Mouse (Mus musculus): ENCODE data around the gene Adh4. TPM values are rescaled to one million over a fixed set of nuclear protein-coding genes. Genes with fewer than 3 reads are reported as not detected.

Gene Adh4
- polyA plus RNA-seq, 1 experiment from 2014 or later, result not detected

- Histone ChIP-seq H3K4me2 (ENCODE audit: low read length) (no peak overlapping the region), H3K36me3 (ENCODE audit: control insufficient read depth, insufficient read depth, low read length) (no peaks in the 10 kb centered on the region), H3K9me3 (ENCODE audit: control insufficient read depth, low read length) (no peaks in the 10 kb centered on the region), H3K4me3 (ENCODE audit: control insufficient read depth in 1 of 2, insufficient read depth in 1 of 2, low read depth in 1 of 2, low read length in 2 of 2) (no peak overlapping the region), H3K9ac (ENCODE audit: low read length) (no peak overlapping the region), H3K4me1 (ENCODE audit: control insufficient read depth in 2 of 2, insufficient read depth in 2 of 2, low read length in 2 of 2) (no peaks in the 10 kb centered on the region), H3K27ac (replicated peaks in 1 of 2; ENCODE audit: control insufficient read depth in 1 of 2, insufficient read depth in 1 of 2, low read depth in 2 of 2, low read length in 2 of 2) (no peak overlapping the region), H3K27me3 (ENCODE audit: control insufficient read depth, insufficient read depth, low read length) (no peaks in the 10 kb centered on the region)
- 53% methylated on average over 3 of the region's 3 CpGs for WGBS
- ATAC-seq (ENCODE audit: insufficient number of reproducible peaks, insufficient read depth, low FRiP score, low read depth), result no peak
Observed at GRCm38 (mm10) chr3:138404872-138405271, 10.4 kb upstream of the Adh4 start.

- Histone ChIP-seq H3K27ac (replicated peaks in 1 of 2; ENCODE audit: control insufficient read depth in 1 of 2, insufficient read depth in 1 of 2, low read depth in 2 of 2, low read length in 2 of 2) (no peak overlapping the region), H3K4me3 (ENCODE audit: control insufficient read depth in 1 of 2, insufficient read depth in 1 of 2, low read depth in 1 of 2, low read length in 2 of 2) (no peak overlapping the region), H3K27me3 (ENCODE audit: control insufficient read depth, insufficient read depth, low read length) (no peaks in the 10 kb centered on the region), H3K9me3 (ENCODE audit: control insufficient read depth, low read length) (no peaks in the 10 kb centered on the region), H3K36me3 (ENCODE audit: control insufficient read depth, insufficient read depth, low read length) (no peaks in the 10 kb centered on the region), H3K4me1 (ENCODE audit: control insufficient read depth in 2 of 2, insufficient read depth in 2 of 2, low read length in 2 of 2) (no peaks in the 10 kb centered on the region), H3K9ac (ENCODE audit: low read length) (no peak overlapping the region), H3K4me2 (ENCODE audit: low read length) (no peak overlapping the region)
- WGBS, result 28% methylated on average over 3 of the region's 3 CpGs
- no peak for ATAC-seq (ENCODE audit: insufficient number of reproducible peaks, insufficient read depth, low FRiP score, low read depth)
Observed at GRCm38 (mm10) chr3:138405341-138405740, 9.9 kb upstream of the Adh4 start.

- no peaks in the 10 kb centered on the region for H3K27me3 ChIP-seq (ENCODE audit: control insufficient read depth, insufficient read depth, low read length)
- WGBS, result 63% methylated on average over 7 of the region's 7 CpGs
- ATAC-seq (ENCODE audit: insufficient number of reproducible peaks, insufficient read depth, low FRiP score, low read depth), result no peak
- H3K4me2 ChIP-seq (ENCODE audit: low read length), result no peak overlapping the region
- H3K27ac ChIP-seq (replicated peaks in 1 of 2; ENCODE audit: control insufficient read depth in 1 of 2, insufficient read depth in 1 of 2, low read depth in 2 of 2, low read length in 2 of 2), result no peak overlapping the region
- H3K9ac ChIP-seq (ENCODE audit: low read length), result no peak overlapping the region
- no peak overlapping the region for H3K4me3 ChIP-seq (ENCODE audit: control insufficient read depth in 1 of 2, insufficient read depth in 1 of 2, low read depth in 1 of 2, low read length in 2 of 2)
- no peaks in the 10 kb centered on the region for H3K9me3 ChIP-seq (ENCODE audit: control insufficient read depth, low read length)
- H3K4me1 ChIP-seq (ENCODE audit: control insufficient read depth in 2 of 2, insufficient read depth in 2 of 2, low read length in 2 of 2), result no peaks in the 10 kb centered on the region
- no peaks in the 10 kb centered on the region for H3K36me3 ChIP-seq (ENCODE audit: control insufficient read depth, insufficient read depth, low read length)
Observed at GRCm38 (mm10) chr3:138405840-138406239, 9.4 kb upstream of the Adh4 start.

GRCm38 (mm10) chr3:138407920-138408319, 7.3 kb upstream of the Adh4 start:
- no peak overlapping the region for H3K4me2 ChIP-seq (ENCODE audit: low read length)
- WGBS, result 75% methylated on average over 1 of the region's 1 CpGs
- H3K9ac ChIP-seq (ENCODE audit: low read length), result no peak overlapping the region
- H3K27ac ChIP-seq (replicated peaks in 1 of 2; ENCODE audit: control insufficient read depth in 1 of 2, insufficient read depth in 1 of 2, low read depth in 2 of 2, low read length in 2 of 2), result no peak overlapping the region
- H3K27me3 ChIP-seq (ENCODE audit: control insufficient read depth, insufficient read depth, low read length), result no peaks in the 10 kb centered on the region
- H3K9me3 ChIP-seq (ENCODE audit: control insufficient read depth, low read length), result no peaks in the 10 kb centered on the region
- no peak overlapping the region for H3K4me3 ChIP-seq (ENCODE audit: control insufficient read depth in 1 of 2, insufficient read depth in 1 of 2, low read depth in 1 of 2, low read length in 2 of 2)
- H3K36me3 ChIP-seq (ENCODE audit: control insufficient read depth, insufficient read depth, low read length), result no peaks in the 10 kb centered on the region
- no peak for ATAC-seq (ENCODE audit: insufficient number of reproducible peaks, insufficient read depth, low FRiP score, low read depth)
- H3K4me1 ChIP-seq (ENCODE audit: control insufficient read depth in 2 of 2, insufficient read depth in 2 of 2, low read length in 2 of 2), result no peaks in the 10 kb centered on the region

GRCm38 (mm10) chr3:138409585-138409984, 5.7 kb upstream of the Adh4 start:
- H3K4me3 ChIP-seq (ENCODE audit: control insufficient read depth in 1 of 2, insufficient read depth in 1 of 2, low read depth in 1 of 2, low read length in 2 of 2), result no peak overlapping the region
- H3K27me3 ChIP-seq (ENCODE audit: control insufficient read depth, insufficient read depth, low read length), result no peaks in the 10 kb centered on the region
- no peak for ATAC-seq (ENCODE audit: insufficient number of reproducible peaks, insufficient read depth, low FRiP score, low read depth)
- no peak overlapping the region for H3K9ac ChIP-seq (ENCODE audit: low read length)
- H3K27ac ChIP-seq (replicated peaks in 1 of 2; ENCODE audit: control insufficient read depth in 1 of 2, insufficient read depth in 1 of 2, low read depth in 2 of 2, low read length in 2 of 2), result no peak overlapping the region
- no peaks in the 10 kb centered on the region for H3K9me3 ChIP-seq (ENCODE audit: control insufficient read depth, low read length)
- no peaks in the 10 kb centered on the region for H3K4me1 ChIP-seq (ENCODE audit: control insufficient read depth in 2 of 2, insufficient read depth in 2 of 2, low read length in 2 of 2)
- H3K36me3 ChIP-seq (ENCODE audit: control insufficient read depth, insufficient read depth, low read length), result no peaks in the 10 kb centered on the region
- 71% methylated on average over 1 of the region's 1 CpGs for WGBS
- no peak overlapping the region for H3K4me2 ChIP-seq (ENCODE audit: low read length)

- no peaks in the 10 kb centered on the region for H3K4me1 ChIP-seq (ENCODE audit: control insufficient read depth in 2 of 2, insufficient read depth in 2 of 2, low read length in 2 of 2)
- ATAC-seq (ENCODE audit: insufficient number of reproducible peaks, insufficient read depth, low FRiP score, low read depth), result no peak
- H3K27ac ChIP-seq (replicated peaks in 1 of 2; ENCODE audit: control insufficient read depth in 1 of 2, insufficient read depth in 1 of 2, low read depth in 2 of 2, low read length in 2 of 2), result no peak overlapping the region
- H3K27me3 ChIP-seq (ENCODE audit: control insufficient read depth, insufficient read depth, low read length), result no peaks in the 10 kb centered on the region
- H3K9me3 ChIP-seq (ENCODE audit: control insufficient read depth, low read length), result no peaks in the 10 kb centered on the region
- no peaks in the 10 kb centered on the region for H3K36me3 ChIP-seq (ENCODE audit: control insufficient read depth, insufficient read depth, low read length)
- H3K9ac ChIP-seq (ENCODE audit: low read length), result no peak overlapping the region
- WGBS, result 82% methylated on average over 3 of the region's 3 CpGs
- no peak overlapping the region for H3K4me3 ChIP-seq (ENCODE audit: control insufficient read depth in 1 of 2, insufficient read depth in 1 of 2, low read depth in 1 of 2, low read length in 2 of 2)
- H3K4me2 ChIP-seq (ENCODE audit: low read length), result no peak overlapping the region
Observed at GRCm38 (mm10) chr3:138410211-138410610, 5.1 kb upstream of the Adh4 start.

GRCm38 (mm10) chr3:138419369-138419768, 4.1 kb downstream of the Adh4 start:
- no peaks in the 10 kb centered on the region for H3K4me1 ChIP-seq (ENCODE audit: control insufficient read depth in 2 of 2, insufficient read depth in 2 of 2, low read length in 2 of 2)
- ATAC-seq (ENCODE audit: insufficient number of reproducible peaks, insufficient read depth, low FRiP score, low read depth), result no peak
- no peaks in the 10 kb centered on the region for H3K9me3 ChIP-seq (ENCODE audit: control insufficient read depth, low read length)
- H3K27me3 ChIP-seq (ENCODE audit: control insufficient read depth, insufficient read depth, low read length), result no peaks in the 10 kb centered on the region
- no peaks in the 10 kb centered on the region for H3K36me3 ChIP-seq (ENCODE audit: control insufficient read depth, insufficient read depth, low read length)
- H3K9ac ChIP-seq (ENCODE audit: low read length), result no peak overlapping the region
- H3K27ac ChIP-seq (replicated peaks in 1 of 2; ENCODE audit: control insufficient read depth in 1 of 2, insufficient read depth in 1 of 2, low read depth in 2 of 2, low read length in 2 of 2), result no peak overlapping the region
- H3K4me2 ChIP-seq (ENCODE audit: low read length), result no peak overlapping the region
- WGBS, result 77% methylated on average over 6 of the region's 6 CpGs
- H3K4me3 ChIP-seq (ENCODE audit: control insufficient read depth in 1 of 2, insufficient read depth in 1 of 2, low read depth in 1 of 2, low read length in 2 of 2), result no peak overlapping the region

- 88% methylated on average over 3 of the region's 3 CpGs for WGBS
- ATAC-seq (ENCODE audit: insufficient number of reproducible peaks, insufficient read depth, low FRiP score, low read depth), result no peak
- no peak overlapping the region for H3K4me2 ChIP-seq (ENCODE audit: low read length)
- H3K9me3 ChIP-seq (ENCODE audit: control insufficient read depth, low read length), result no peaks in the 10 kb centered on the region
- no peak overlapping the region for H3K27ac ChIP-seq (replicated peaks in 1 of 2; ENCODE audit: control insufficient read depth in 1 of 2, insufficient read depth in 1 of 2, low read depth in 2 of 2, low read length in 2 of 2)
- no peaks in the 10 kb centered on the region for H3K4me1 ChIP-seq (ENCODE audit: control insufficient read depth in 2 of 2, insufficient read depth in 2 of 2, low read length in 2 of 2)
- no peaks in the 10 kb centered on the region for H3K36me3 ChIP-seq (ENCODE audit: control insufficient read depth, insufficient read depth, low read length)
- H3K27me3 ChIP-seq (ENCODE audit: control insufficient read depth, insufficient read depth, low read length), result no peaks in the 10 kb centered on the region
- no peak overlapping the region for H3K4me3 ChIP-seq (ENCODE audit: control insufficient read depth in 1 of 2, insufficient read depth in 1 of 2, low read depth in 1 of 2, low read length in 2 of 2)
- H3K9ac ChIP-seq (ENCODE audit: low read length), result no peak overlapping the region
Observed at GRCm38 (mm10) chr3:138420385-138420784, 5.1 kb downstream of the Adh4 start.

Measured in heart, embryonic 14.5 days (tissue).